Mouse (Mus musculus) left cerebral cortex, adult 18-20 months (tissue): ENCODE measurements around the gene Coasy. TPM values are rescaled to one million over a fixed set of nuclear protein-coding genes. Genes with fewer than 3 reads are reported as not detected.

Source experiments
- DNase-seq, 2 experiments: peaks; one replicate each; pipeline ENCODE4 v3.0.0; 2021 to 2022; ENCODE audit warnings: low spot score in 2 of 2, mixed read lengths in 1 of 2
- total RNA-seq, 2 experiments: library from RNA; stranded (reverse); gene quantifications; 2 replicates each; pipeline ENCODE4 v1.2.3; 2021

The Coasy gene
- total RNA-seq, 2 experiments from 2014 or later = 22.5 to 24.6 TPM

- no peak for DNase-seq
These were observed 47.8 kb downstream of the Coasy start for GRCm38 (mm10) chr11:101130056-101130756.

GRCm38 (mm10) chr11:101131187-101131586, 48.8 kb downstream of the Coasy start:
- DNase-seq = no peak

- DNase-seq = no peak
These were observed 49.3 kb downstream of the Coasy start for GRCm38 (mm10) chr11:101131701-101132100.

GRCm38 (mm10) chr11:101133037-101133436, 50.7 kb downstream of the Coasy start:
- DNase-seq = no peak

GRCm38 (mm10) chr11:101134217-101134865, 52.0 kb downstream of the Coasy start:
- no peak for DNase-seq

Other genes with a start within 250 kb of the Coasy start
- gene Stat5b, start 231.8 kb upstream of the Coasy start, total RNA-seq = 10 to 100 TPM; 26.8 to 28.0 TPM
- 1 to 10 TPM; 1.8 to 2.5 TPM for gene Stat5a, start 223.2 kb upstream of the Coasy start, total RNA-seq
- 10 to 100 TPM; 38.8 to 46.7 TPM for gene Stat3, start 143.0 kb upstream of the Coasy start, total RNA-seq
- gene Cavin1, start 111.7 kb upstream of the Coasy start, total RNA-seq = 10 to 100 TPM; 22.7 to 24.9 TPM
- gene Atp6v0a1, start 73.1 kb upstream of the Coasy start, total RNA-seq = 100 to 1,000 TPM; 423 to 445 TPM
- gene Naglu, start 12.6 kb upstream of the Coasy start, total RNA-seq = 1 to 10 TPM; 7.0 to 7.9 TPM
- gene Hsd17b1, start 4.2 kb upstream of the Coasy start, total RNA-seq = under 1 TPM; 0.59 to 0.91 TPM
- gene Mlx, start 4.7 kb downstream of the Coasy start, total RNA-seq = 10 to 100 TPM; 39.5 to 46.6 TPM
- gene Psmc3ip, start 12.9 kb downstream of the Coasy start, total RNA-seq = 1 to 10 TPM; 3.0 to 3.6 TPM
- 10 to 100 TPM; 53.9 to 57.8 TPM for gene Retreg3, start 37.3 kb downstream of the Coasy start, total RNA-seq
- gene Tubg1, start 37.4 kb downstream of the Coasy start, total RNA-seq = 10 to 100 TPM; 44.5 to 53.3 TPM
- gene Tubg2, start 73.3 kb downstream of the Coasy start, total RNA-seq = 10 to 100 TPM; 48.6 to 54.5 TPM
- gene Cntnap1, start 88.0 kb downstream of the Coasy start, total RNA-seq = 100 to 1,000 TPM; 158 to 160 TPM
- 10 to 100 TPM; 14.2 to 16.7 TPM for gene Plekhh3, start 88.8 kb downstream of the Coasy start, total RNA-seq
- gene Ccr10, start 92.9 kb downstream of the Coasy start, total RNA-seq = under 1 TPM in 1 of 2 experiments, not detected in 1; 0.28 TPM
- 10 to 100 TPM; 55.7 to 62.7 TPM for gene Ezh1, start 143.9 kb downstream of the Coasy start, total RNA-seq
- 10 to 100 TPM; 31.4 to 37.8 TPM for gene Ramp2, start 163.5 kb downstream of the Coasy start, total RNA-seq
- 10 to 100 TPM; 56.8 to 65.8 TPM for gene Vps25, start 171.1 kb downstream of the Coasy start, total RNA-seq
- 1 to 10 TPM; 7.0 to 8.8 TPM for gene Wnk4, start 178.0 kb downstream of the Coasy start, total RNA-seq
- under 1 TPM; 0.46 to 0.56 TPM for gene Cntd1, start 196.4 kb downstream of the Coasy start, total RNA-seq
- 100 to 1,000 TPM; 103 to 112 TPM for gene Coa3, start 196.5 kb downstream of the Coasy start, total RNA-seq
- 100 to 1,000 TPM; 202 to 214 TPM for gene Becn1, start 219.7 kb downstream of the Coasy start, total RNA-seq
- 100 to 1,000 TPM; 128 to 131 TPM for gene Psme3, start 233.6 kb downstream of the Coasy start, total RNA-seq
- 1 to 10 TPM; 5.4 to 6.9 TPM for gene Aoc2, start 242.5 kb downstream of the Coasy start, total RNA-seq
- gene Aoc3, start 248.0 kb downstream of the Coasy start, total RNA-seq = under 1 TPM; 0.61 to 0.74 TPM